Mouse (Mus musculus) frontal cortex, postnatal 10 days (tissue): ENCODE measurements around the gene AB124611.
A peak's percentile ranks its signal among the peaks of the same experiment; 100 is the strongest.
"Not testable (repeated sequence)": the region's sequence is repeated elsewhere in the genome, so short reads cannot be mapped to it uniquely, and the experiment has no call there.

Experiments
- DNase-seq, 2 experiments: peaks; one replicate each; pipeline ENCODE4 v3.0.0; 2022; ENCODE audit warnings: low spot score in 2 of 2, mixed read lengths in 1 of 2

Gene AB124611

DNA sequence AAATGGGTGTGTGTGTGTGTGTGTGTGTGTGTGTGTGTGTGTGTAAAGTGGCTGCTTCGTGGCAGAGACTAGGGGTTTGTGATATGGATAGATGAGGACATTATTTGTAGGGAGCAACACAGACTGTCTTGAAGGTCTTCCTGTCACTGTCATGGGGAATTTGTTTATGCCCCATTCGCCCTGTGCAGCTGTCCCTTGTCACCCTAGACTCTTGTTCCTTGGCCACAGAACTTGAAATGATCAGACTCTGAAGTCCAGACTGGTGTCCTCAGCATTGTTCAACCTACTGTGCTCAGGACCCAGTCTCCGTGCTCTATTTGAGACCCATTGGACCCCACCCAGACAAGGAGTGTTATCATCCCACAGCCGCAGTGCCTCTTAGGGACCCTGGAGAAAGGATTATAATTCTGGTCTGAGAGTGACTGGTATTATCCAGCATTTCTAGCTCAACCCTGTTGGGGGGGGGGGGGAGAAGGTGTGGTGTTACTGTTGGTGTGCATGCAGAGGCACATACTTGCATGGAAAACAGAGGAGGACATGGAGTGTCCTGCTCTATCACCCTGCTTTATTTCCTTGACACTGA, 39.1 kb downstream of the AB124611 start:
- no peak for DNase-seq

DNA sequence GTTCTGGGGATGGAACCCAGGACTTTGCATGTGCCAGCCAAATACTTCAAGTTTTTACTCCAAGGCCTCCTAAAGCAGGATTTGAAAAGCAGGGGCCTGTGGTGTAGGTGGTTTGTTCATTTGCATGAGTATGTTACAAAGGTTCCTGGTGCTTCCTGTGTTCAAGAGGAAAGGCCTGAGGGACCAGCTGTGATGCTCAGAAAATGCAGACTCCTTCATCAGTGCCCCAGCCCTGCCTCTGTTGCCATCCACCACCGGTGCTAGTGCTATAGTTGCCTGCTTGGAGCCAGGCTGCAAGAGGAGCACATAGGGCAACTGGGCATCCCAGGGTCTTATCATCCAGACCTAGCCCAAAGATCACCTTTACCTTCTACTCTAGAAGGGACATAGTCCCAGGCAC, 40.6 kb downstream of the AB124611 start:
- DNase-seq: no peak

GRCm38 (mm10) chr9:21567051-21567450, 41.1 kb downstream of the AB124611 start:
- DNase-seq: no peak

GRCm38 (mm10) chr9:21568657-21569255, 42.8 kb downstream of the AB124611 start:
- no peak for DNase-seq

DNA sequence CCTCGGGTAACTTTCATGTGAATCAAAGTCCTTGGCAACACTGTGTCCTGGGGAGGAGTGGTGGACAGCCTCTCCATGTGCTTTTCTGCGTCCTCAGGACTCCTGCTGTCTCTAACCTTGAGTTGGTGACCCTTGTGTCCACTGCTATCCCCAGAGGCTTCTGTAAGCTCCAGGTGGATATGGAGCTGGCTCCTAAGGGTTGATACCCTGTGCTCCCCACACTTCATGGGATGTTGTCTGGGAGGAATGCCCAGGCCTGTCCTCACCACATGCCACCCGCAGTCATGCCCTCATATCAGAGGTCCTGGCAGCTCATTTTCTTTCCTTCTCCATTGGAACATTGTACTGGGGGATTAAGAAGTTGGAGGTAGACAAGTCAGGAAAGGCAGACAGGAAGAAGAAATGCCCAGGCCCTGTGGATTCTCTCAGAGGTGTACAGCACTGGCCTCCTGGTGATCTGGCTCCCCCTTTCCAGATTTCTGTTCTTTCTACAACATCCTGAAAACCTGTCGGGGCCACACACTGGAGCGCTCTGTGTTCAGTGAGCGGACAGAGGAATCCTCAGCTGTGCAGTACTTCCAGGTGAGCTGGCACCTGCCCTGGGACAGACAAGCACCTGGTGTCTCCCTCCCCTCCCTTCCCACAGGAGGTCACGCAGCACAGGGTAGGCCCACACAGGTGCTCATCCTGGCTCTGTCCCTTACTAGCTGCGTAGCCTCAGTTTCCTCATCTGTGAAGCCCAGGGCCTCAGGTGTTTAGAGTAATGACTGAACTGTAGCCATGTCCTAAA, 48.2 kb downstream of the AB124611 start:
- no peak for DNase-seq

GRCm38 (mm10) chr9:21575253-21575652, 49.3 kb downstream of the AB124611 start:
- no peak for DNase-seq

- no peak for DNase-seq
These were observed 50.3 kb downstream of the AB124611 start for GRCm38 (mm10) chr9:21576286-21576685.

DNA sequence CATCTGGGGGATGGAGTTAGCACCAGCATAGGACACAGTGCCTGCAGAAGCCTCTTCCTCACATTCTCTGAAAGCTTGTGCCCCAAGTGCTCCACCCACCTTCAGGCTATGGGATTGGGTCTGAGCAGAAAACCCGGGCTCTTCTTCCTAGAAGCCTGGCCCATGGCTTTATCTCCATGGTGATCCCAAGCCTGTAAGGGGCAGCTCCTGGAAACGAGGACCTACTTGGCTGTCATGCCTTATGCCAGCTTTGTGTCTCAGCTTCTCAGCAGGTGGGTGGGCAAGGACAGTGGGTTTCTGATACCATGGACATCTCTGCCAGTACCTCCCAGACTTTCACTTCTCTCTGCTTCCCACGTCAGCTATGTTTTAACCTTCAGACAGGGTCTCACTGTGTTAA, 52.2 kb downstream of the AB124611 start:
- DNase-seq: no peak

- no peak for DNase-seq
These were observed 59.4 kb downstream of the AB124611 start for GRCm38 (mm10) chr9:21585401-21585800.

DNA sequence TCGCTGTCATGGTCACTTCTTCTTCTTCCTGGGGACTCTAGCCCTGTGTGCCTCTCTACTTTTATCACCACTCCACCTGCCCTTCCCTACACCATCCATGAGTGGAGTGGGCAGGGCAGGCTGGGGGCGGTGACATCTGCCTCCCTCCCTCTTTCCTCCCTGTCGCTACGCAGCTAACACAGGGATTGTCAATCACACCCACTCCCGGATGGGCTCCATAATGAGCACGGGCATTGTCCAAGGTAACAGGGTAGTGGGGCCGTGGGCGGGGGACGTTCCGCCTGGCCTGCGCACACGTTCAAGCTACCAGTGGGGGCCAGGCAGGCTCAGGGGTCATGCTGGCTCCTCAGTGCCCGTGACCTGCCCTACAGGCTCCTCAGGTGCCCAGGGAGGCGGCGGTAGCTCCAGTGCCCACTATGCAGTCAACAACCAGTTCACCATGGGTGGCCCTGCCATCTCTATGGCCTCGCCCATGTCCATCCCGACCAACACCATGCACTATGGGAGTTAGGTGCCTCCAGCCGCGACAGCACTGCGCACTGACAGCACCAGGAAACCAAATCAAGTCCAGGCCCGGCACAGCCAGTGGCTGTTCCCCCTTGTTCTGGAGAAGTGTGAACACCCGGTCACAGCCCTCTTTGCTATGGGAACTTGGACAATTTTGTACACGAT, 61.8 kb downstream of the AB124611 start:
- DNase-seq: peak in 1 of 2 experiments; percentile 50

- no peak for DNase-seq
These were observed 62.4 kb downstream of the AB124611 start for GRCm38 (mm10) chr9:21588350-21588749.

GRCm38 (mm10) chr9:21589538-21589937, 63.6 kb downstream of the AB124611 start:
- DNase-seq: no peak

GRCm38 (mm10) chr9:21591127-21591830, 65.3 kb downstream of the AB124611 start:
- no peak for DNase-seq

DNA sequence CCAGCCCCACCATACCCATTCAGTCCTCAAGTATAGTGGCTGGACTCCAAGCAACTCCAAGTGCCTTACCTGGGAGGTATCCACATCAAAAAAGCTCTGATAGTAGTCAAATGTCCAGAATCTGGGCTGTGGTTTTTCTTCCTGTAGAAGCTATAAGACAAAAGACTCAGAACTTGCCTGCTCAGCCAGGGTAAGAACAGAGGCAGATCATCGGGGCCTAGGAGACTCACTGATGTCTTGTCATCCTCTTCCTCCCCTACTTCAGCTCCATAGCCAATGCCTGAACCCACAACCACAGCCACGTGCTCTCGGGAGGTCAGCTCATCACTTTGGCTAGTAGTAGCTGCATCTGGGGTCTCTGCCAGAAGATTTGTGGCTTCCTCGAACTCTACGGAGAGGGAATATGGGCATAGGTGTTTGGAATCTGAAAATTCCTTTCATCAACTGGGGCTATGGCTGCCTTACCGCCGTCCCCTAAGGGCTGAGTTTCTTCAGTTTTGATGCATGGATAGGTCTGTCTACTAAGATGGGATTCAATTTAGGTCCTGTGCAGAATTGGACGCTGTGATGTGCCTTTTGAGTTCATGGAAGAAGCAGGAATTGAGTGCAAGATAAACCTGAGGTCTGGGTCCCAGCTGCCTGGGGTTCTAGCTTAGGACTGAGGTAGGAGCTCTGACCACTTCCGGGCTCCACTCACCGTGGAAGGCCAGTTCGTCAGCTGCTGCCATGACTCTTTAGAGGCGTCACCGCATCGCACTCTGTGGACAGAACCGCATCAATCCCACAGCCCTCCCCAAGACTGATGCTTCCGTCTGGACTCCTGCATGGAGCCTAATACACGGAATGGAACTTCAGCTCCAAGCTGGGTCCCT, 66.1 kb downstream of the AB124611 start:
- DNase-seq: no peak

- DNase-seq: peak; percentile 88 to 90
These were observed 66.7 kb downstream of the AB124611 start, which contains the start of the genes Timm29 and Yipf2 for GRCm38 (mm10) chr9:21592703-21593121. Timm29 (plus strand) TSS chr9:21592722. Yipf2 (minus strand) TSS chr9:21592828.

DNA sequence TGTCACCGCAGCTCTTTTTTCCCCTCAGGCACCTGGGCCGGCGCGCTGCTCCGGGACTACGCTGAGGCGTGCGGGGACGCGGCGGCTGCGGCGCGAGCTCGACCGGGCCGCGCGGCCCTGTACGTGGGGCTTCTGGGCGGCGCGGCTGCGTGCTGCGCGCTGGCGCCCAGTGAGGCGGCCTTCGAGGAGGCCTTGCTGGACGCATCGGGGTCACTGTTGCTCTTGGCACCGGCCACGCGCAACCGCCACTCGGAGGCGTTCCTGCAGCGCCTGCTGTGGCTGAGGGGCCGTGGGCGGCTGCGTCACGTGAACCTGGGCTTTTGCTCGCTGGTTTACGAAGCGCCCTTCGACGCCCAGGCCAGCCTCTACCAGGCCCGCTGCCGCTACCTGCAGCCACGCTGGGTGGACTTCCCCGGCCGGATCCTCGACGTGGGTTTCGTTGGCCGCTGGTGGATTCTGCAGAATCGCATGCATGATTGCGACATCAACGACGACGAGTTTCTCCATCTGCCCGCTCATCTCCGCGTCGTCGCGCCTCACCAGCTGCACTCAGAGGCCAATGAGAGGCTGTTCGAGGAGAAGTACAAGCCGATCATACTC, 67.2 kb downstream of the AB124611 start:
- peak; percentile 63 to 64 for DNase-seq

- not testable (repeated sequence) for DNase-seq
These were observed 68.4 kb downstream of the AB124611 start for GRCm38 (mm10) chr9:21594350-21594749.

DNA sequence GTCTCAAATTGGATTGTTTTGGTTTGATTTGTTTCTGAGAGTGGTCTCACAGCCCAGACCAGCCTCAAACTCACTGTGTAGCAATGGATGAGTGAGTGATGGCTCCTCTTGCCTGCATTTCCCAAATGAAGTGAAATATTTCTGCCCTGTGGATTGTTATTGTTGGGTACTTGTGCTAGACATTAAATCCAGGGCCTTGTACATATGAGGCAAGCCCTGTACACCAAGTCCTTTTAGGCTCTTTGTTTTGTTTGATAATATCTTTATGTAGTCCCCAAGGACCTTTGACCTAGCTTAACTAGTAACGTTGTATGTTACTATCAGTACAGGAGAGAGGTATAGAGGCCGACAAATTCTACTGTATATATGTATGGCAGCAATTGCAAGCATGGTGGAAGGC, 68.9 kb downstream of the AB124611 start:
- DNase-seq: no peak
